Mouse (Mus musculus) thymus, postnatal 10 days (tissue): Measurements from ENCODE around the gene Ndufs6.

Experiments
- DNase-seq, 2 experiments: peaks; one replicate each; pipeline ENCODE4 v3.0.0; 2021; ENCODE audit warnings: low spot score in 2 of 2

Gene Ndufs6

DNA sequence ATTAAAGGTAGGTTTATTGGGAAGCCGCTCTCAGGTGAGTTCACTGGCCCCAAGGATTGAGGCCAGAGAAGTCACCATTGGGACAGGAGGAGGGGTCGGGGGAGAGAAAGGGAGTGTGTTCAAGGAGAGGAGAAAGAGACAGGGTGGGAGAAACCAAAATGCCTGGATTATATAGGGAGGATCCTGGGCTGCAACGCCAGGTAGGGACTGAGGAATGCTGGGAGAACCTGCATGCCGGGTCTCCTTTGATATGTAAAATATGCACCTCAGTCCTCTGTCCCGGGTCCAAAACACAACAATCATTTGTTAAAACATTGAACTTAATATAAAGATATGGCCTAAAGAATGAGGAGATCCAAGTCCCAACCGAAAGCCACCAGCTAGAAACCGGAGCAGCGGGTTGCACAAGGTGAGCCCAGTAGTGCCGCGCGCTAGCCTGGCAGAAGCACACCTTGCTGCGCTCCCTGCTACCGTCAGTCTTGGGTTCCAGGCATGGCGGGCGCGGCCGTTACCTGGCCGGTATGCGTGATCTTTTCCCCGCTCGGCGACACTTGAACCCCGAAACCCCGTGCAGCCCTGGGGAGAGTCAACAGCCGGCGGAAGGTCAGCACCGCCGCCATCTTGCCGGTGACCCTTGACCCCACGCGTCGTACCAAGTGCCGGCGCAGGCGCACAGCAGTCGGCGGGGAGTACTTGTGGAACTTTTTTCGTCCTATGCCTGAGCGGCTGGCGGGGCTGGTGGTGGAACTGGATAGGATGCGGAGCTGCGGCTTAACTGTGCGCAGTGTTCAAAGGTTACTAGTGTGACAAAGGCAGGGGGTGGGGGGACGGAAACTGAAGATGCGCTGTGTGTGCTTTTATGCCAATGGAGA is at the start of gene Ndufs6, which contains the start of gene Mrpl36:
TSS of gene Ndufs6 (minus strand) at position 716 of the 872 bp plus-strand sequence.
TSS of gene Mrpl36 (plus strand) at position 687 of the 872 bp plus-strand sequence.
- DNase-seq = peak; percentile 92 to 93

DNA sequence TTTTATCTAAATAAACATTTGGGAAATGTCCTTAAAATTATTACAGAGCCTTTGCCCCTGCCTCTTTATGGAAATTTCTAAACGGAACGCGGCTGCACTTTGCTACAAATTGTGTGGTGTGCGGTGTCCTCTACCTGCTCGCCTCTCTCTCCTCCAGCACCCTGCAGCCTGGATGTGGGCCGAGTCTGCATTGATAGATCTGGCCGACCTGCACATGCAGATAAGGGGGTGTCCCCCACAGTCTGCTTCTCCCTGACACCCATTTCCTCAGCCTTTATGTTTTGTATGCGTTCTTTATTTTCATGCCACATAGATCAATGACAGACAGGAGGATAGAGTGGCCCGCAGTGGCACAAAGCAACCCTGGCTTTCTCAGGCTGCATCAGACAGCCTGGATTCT is 49.3 kb upstream of the Ndufs6 start:
- DNase-seq = no peak

DNA sequence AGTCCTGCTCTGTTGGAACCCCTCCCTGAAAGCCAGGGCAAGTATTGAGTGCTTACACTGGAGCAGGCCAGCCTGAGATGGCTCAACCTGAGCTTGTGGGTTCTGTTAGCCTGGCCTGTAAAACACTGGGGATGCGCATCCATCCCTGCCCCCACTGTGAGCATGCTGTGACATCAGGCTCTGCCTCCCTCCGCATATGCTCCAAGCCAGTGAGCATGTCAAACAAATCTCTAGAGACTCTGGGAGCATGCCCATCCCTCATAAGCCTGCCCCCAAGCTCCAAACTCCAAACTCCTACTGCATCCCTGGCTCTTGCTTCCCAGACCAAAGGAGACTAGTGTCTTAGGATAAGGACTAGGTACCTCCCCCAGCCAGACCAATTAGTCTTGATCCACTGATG is 46.3 kb upstream of the Ndufs6 start:
- no peak for DNase-seq

DNA sequence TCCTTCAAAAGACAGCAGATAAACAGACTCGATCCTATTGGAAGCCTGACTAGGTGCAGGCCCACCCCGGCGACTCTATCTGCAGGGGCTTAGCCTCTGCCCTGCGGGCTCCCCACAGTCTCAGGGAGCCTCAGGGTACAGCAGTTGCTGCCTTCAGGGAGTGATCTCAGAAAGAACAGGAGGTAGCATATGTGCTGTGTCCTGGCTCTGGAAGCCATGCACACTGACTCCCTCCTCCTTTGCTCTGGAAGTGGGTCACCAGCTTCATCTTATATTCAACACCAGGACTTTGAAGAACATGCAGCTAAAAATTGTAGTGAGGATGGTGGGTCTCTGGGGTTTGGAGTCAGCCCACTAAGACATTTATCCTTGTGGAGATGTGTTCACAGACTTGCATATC is 45.0 kb upstream of the Ndufs6 start:
- no peak for DNase-seq

DNA sequence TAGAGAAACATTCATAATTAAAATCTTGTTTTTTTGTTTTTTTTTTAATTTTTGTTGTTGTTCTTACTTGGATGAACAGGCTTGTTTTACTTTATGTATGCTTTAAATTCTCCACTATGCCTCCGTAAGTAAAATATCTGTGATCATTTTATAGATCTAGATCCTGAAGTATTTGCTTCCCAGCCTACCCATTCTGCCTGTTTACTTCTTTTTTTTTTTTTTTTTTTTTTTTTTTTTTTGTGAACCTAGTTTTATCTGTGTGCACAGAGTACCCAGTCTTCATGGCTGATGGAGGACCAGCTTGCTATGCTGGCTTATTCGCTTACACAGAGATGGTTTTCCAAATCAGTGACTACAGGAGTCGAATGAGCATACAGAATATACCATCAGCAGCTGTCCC is 28.8 kb upstream of the Ndufs6 start:
- DNase-seq = no peak

DNA sequence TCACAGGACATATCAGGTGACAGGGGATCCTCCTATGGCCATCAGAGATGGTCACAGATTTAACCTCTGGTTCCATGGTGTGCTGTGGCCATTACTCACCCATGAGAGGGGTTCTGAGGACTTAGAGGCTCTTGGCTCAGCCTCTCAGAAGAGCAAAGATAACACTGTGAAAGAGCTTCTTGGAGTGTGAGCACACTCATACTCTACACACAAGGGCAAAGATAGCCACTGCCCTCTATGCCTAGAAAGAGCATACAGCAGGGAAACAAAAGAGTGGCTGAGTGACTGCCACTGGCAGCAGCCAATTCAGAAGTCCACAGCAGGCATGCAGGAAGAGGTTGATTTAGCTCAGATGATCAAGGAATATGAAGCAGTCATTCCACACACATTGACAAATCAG is 24.1 kb upstream of the Ndufs6 start:
- no peak for DNase-seq

DNA sequence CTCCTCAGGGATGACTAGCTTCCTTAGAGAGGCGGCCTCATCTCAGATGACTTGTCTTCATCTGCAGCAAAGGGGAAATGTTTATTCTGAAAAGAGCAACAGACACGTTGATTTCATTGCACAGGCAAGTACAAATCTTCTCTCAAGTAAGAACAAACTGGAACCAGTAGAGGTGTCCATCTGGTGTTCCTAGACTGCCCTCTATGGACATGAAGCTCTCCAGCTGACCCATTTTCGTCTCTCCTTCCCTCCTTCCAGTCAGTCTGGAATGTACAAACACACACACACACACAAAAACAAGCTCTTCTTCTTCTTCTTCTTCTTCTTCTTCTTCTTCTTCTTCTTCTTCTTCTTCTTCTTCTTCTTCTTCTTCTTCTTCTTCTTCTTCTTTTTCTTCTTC is 23.6 kb upstream of the Ndufs6 start:
- no peak for DNase-seq

DNA sequence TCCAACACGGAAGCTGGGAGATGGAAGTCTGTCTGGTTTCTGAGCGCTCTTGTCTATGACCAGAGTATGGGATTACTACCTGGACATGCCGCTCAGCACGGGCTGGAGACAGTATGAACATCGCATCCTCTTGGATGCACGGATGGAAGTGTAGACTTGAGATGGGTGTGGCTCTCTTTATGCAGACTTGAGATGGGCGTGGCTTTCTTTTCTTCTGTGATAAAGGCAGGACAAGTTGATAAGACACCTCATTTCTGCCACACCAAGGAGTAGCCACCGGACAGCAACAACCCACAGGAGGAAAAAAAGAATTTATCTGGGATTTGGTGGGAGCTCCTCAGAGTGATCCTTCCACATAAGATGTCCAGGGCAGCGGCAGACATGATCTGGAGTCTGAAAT is 22.4 kb upstream of the Ndufs6 start:
- DNase-seq = no peak

DNA sequence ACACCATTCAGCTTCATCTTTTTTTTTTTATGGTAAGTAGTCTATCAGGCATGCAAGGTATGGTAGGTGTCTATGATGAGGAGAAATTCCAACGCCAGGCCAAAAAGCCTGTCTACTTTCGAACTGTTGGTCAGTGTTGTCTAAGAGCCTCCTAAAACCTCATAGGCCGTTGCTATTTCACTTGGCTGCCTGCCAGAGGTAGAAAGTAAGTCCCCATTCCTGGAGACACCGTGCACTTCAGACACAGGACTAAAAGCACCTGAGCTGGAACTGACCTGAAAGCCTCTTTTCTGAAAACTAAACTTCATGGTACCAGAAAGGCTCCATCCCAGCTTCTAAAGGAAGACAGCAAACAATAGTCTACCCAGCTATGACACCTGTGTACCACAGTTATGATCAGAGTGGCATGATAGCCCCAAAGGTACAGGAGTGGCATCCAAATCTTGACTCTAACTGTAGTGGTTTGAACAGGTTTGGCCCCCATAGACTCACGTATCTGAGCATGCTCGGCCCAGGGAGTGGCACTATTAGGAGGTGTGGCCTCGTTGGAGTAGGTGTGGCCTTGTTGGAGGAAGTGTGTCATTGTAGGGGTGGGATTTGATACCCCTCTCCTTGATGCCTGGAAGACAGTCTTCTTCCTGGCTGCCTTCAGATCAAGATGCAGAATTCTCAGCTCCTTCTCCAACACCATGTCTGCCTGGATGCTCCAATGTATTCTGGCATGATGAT is 19.7 kb upstream of the Ndufs6 start:
- DNase-seq = no peak

DNA sequence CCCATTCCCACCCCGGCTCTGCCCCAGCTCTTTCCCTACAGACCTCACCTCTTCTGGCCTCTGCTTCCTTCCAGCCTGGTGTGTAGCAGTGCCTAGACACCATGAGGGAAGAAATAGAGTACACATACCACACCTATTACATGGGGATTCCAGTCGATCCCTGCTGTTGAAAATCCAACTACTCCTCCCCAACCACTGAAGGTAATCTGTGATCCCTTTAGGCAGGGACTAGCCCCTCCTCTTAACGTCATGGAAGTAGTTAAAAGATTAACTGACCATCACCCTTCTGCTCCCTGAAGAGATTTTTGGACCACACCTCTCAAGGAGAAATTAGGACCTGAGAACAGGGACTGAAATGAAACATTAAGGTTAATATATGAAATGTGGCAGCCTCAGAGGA is 18.8 kb upstream of the Ndufs6 start:
- DNase-seq = no peak

DNA sequence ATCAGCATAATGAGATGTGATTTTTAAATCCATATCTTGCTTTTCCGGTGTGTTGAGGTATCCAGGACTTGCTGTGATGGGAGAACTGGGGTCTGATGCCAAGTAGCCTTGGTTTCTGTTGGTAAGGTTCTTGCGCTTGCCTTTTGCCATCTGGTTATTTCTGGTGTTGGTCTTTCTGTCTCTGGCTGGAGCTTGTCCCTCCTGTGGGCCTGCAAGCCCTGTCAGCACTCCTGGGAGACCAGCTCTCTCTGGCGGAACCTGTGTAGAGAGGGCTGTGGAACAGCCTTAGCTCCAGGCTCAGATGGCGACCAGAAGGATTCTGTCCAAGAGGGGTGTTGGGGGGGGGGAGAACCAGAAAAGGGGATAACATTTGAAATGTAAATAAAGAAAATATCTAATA is 18.4 kb upstream of the Ndufs6 start:
- no peak for DNase-seq

DNA sequence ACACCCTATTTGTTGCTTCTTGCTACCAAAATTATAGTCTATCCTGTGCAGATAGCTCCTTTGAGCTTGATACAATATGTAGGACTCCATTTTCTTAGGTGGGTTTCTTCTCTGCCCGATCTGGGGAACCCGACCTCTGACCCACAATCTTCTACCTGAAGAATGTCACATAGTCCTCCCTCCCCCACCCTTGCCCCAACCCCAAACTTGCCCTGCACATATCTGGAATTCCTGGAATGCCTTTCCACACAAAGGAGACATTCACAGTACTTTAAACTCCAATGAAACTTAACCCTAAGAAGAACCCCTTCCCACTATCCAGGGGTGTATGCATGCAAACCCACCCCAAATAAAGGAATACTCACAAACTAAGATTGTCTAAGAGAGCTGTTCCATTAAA is 17.8 kb upstream of the Ndufs6 start:
- no peak for DNase-seq

DNA sequence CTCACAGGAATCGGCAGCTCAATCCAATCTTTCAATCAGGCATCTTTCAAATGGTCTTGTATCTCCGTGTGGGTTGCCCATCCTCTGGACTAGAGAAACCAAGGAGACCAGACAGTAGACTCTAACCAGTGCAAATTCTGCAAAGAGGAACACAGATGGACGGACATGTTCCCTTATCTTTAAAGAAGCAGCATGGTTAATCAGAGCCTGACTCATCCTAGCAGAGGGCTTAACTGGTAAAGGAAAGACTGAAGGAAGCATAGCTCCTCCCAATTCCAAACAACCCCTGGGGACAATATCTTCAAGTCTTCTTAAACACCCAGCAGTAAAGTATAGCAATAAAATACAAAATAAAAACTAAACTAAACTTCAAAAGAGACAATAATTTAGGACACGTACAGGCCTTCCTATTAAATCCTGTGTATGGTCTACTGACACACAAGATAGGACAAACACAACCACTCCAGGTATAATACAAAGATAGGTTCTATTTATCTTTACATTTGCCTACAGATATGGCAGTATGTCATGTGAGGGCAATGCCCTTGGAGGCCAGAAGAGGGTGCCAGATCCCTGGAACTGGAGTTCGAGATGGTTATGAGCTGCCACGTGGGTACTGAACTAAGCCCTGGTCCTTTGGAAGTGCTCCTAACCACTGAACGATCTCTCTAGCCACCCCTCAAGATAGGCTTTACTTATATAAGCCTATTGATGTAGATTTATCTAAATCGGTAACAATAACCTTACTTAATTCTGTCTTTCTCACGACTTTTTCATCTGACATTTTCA is 17.0 kb upstream of the Ndufs6 start:
- peak in 1 of 2 experiments; percentile 25 for DNase-seq

DNA sequence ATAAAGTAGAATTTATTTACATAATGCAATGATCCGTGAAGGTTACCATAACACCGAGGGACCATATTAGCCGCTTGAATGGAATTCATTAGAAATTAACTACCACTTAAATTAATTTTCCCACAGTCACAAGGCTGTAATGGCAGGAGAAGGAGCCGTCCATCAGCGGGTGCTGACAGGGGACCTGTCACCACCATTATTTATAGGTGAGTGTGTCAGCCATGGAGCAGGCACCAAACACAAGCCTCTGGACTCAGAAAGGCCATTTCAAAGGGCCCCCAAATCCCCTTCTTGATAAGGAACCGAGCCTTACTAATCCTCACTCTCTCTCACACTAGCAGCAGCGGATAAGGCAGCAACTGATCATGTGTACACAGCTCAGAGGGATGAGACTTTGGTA is 8.4 kb upstream of the Ndufs6 start:
- DNase-seq = no peak

DNA sequence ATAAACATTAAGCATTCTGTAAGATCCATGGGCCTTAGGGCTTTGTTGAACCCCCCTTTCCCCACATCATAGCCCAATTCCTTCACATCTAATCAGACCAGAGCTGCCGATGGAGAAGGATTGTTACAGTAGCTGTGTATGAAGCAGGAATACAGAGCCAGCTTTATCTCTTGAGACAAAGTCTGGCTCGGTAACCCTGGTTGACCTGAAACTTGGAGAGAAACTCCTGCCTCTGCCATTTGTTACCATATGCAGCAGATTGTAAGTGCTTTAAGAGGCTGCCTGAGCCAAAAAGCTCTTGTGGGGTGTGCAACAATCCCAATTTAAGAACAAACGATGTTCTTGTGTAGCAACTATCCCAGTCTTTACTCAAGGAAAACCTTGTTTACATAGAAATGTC is 3.4 kb upstream of the Ndufs6 start:
- DNase-seq = no peak

DNA sequence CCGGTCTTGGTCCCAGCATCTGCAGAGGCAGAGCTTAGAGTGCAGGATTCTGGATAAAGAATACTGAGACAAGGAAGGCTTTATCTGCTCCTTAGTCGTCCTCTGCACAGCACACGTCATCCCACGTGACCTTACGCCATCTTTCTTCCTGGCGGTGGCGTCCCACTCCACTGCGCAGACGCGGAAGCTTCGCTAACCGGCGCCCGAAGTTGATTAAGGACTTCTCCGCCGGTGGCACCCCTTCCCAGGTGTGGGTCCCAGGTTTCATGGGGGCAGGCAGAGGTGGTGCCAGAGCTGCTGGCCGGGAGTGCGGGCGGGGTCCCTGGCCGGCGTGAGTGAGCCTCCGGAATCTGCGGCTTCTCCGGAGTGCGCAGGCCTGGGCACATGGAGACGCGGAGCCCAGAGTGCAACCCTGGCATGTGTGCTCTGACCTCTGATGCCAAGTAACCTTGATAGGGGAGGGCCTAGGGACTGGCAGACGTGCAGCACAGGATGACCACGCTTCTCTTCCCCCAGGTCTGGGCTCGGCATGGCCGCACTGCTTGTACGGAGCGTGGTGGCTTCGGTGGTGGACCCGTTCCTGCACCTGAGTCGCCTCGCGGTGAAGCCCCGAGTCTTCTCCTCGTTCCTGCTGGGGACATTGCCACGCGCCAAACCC is 2.6 kb upstream of the Ndufs6 start:
- peak; percentile 82 to 88 for DNase-seq

DNA sequence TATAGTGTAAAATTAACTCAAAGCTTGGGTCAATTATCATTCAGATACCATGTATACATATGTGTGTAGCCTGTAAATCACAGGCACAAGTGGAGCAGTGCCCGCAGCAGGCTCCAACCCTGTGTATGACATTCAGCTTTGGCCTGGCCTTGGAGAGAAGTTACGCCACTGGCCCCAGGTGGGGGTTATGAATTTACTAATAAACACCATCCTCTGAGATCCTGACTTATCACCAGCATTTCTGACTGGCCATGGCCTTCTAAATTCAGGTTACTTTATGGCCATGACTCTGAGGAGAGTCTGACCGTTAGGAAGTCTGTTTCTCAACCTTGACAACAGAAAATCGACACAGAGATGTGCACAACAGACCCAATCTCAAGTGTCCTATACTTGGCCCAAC is 4.9 kb downstream of the Ndufs6 start:
- DNase-seq = no peak

DNA sequence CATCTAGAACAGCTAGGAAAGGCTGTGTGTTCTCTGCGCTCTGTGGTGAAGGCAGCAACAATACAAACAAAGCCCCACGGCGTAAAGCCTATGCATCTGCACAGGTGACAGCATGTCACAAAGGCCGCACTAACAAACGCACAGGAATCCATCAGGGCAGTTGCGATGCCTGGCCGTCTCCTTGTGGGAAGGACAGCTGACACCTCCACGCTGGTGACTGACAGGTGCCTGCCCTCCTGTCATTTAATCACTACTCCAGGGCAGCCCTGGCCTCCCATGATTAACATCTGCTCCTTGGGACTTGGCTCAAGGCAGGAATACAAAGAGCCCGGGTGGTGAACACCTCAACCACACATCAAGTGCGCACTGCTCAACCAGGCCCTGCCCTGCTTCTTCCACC is 5.7 kb downstream of the Ndufs6 start:
- no peak for DNase-seq

DNA sequence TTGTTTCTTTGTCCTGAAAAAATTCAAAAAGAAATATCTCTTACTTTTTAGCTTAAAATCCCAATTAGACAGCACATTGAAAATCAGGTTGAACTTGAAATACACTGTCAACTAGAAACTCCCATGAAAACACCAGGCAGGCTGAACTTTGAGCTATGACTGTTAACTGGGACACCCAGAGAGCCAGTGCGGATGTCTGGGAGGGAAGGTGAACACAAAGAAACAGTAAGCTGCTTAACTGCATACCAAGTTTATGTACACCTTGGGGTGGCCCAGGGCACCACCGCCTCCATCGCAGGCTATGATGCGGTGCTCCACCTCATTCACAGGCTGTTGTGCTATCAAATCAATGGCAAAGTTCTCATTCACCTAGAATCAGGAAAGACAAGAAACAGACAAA is 8.3 kb downstream of the Ndufs6 start:
- DNase-seq = no peak

DNA sequence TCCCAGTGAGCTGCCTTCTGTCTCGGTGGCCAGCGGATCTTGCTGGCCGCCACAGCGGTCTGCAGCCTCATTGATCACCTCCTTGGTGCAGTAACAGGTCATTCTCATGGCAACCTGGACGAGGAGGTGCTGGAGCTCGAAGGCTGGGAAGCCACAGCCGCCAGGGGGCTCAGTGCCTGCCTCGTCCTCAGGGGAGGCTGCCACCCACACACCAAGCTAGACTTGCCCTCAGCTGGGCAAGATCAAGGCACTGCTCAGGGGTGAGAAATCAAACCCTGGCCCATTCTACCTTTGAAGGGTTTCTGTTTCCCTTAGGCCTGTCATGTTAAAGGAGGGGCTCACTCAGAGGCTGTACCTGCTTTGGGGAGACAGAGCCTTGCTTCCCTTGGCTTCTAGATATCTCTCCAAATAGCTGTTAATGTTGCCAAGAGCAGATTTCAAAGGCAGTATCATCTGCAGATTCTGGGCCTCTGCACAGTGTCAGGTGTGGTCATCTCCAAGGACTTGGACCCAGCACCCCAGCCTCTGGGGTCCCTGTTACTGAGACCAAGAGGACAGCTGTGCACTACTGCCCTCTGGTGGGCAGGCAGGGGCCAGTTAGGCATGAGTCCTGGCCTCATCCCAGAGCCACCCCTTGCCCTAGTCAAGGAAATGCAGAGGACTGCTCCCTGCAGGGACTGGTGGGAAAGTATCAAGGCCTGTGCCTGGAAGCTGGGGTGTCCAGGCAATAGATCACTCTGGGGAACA is 18.0 kb downstream of the Ndufs6 start:
- DNase-seq = peak in 1 of 2 experiments; percentile 55

DNA sequence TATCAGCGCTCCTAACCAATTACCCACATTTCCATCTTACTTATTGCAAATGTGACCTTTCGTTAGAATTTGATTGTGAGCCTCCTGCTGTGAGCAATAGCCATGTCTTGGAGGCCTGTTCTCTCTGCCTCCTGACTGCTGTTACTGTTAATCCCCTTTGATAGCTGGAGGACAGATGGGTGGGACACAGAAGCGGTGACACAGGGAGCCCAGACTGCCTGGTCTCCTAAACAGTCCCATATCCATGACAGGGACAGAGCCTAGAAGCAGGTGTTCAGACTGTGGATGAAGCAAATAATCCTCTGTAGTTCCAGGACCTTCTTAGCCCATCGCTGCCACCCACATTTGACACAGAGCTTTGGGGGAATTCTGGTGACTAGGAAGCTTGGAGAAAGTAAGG is 21.9 kb downstream of the Ndufs6 start:
- DNase-seq = no peak
